Mouse (Mus musculus): Measurements from ENCODE around the gene Thbs2.

GRCm38 (mm10) chr17:14663366-14663765 is 30.7 kb downstream of the Thbs2 start:
- TF ChIP-seq POLR2A (IDR thresholded peaks at IDR 0.05; ENCODE audit: low read depth, low read length) (no peak), CTCF (conservative IDR thresholded peaks at IDR 0.05; ENCODE audit: insufficient read depth, insufficient read length, low read depth, low read length) (no peak)

Measured in kidney, adult 2 months (tissue).